Mouse (Mus musculus) erythroblast, embryonic 14.5 days (primary cell): ENCODE measurements around the gene Mios. TPM values are rescaled to one million over a fixed set of nuclear protein-coding genes. Genes with fewer than 3 reads are reported as not detected.

Experiments
- H3K27me3 ChIP-seq: 2 replicates; pipeline ENCODE4 v1.6.1; 2012; ENCODE audit warnings: inconsistent platforms; ENCODE audit not compliant: control insufficient read depth
- H3K36me3 ChIP-seq: 2 replicates; pipeline ENCODE4 v1.6.1; 2012; ENCODE audit warnings: mild to moderate bottlenecking, inconsistent platforms; ENCODE audit not compliant: control insufficient read depth
- H3K4me1 ChIP-seq: 2 replicates; pipeline ENCODE4 v1.6.1; 2012; ENCODE audit warnings: inconsistent platforms; ENCODE audit not compliant: control insufficient read depth
- H3K4me3 ChIP-seq: replicated peaks from 2 replicates; pipeline ENCODE3; 2012; ENCODE audit warnings: moderate library complexity, mild to moderate bottlenecking, inconsistent platforms
- H3K9me3 ChIP-seq: 2 replicates; pipeline ENCODE4 v1.6.1; 2012; ENCODE audit warnings: low read length, inconsistent platforms, mixed read lengths; ENCODE audit not compliant: control insufficient read depth
- GATA1 ChIP-seq: IDR thresholded peaks from 2 replicates; pipeline ENCODE4 v1.6.1; 2012; ENCODE audit warnings: low read length, inconsistent platforms, mixed read lengths
- TAL1 ChIP-seq: IDR thresholded peaks from 3 replicates; pipeline ENCODE4 v1.6.1; 2012; ENCODE audit warnings: low read length, inconsistent platforms, mixed read lengths
- polyA plus RNA-seq: library from polyadenylated mRNA; stranded (reverse); fragments of >175 nt; gene quantifications from 2 replicates; pipeline ENCODE4 v1.2.3, GENCODE M21; 2012

Gene Mios
- polyA plus RNA-seq, 1 experiment, result 0.38 TPM

DNA sequence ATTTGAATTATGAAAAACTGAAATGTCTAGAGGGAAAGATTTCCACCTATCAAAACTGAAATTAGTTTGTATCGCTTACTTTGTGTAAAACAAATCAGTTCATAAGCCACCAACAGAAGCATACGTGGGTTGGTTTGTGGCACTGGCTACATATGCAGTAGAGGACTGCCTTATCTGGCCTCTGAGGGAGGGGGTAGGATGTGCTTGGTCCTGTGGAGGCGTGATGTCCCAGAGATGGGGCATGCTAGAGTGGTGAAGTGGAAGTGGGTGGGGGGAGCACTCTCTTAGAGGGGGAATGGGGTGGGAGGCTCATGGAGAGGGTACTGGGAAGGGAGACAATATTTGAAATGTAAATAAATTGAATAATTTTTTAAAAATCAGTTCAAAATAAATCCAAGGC is 19.1 kb upstream of the Mios start:
- Histone ChIP-seq H3K4me1 (no peaks in the 10 kb centered on the region), H3K4me3 (no peak overlapping the region), H3K36me3 (no peaks in the 10 kb centered on the region), H3K9me3 (no peaks in the 10 kb centered on the region), H3K27me3 (no peaks in the 10 kb centered on the region)
- TF ChIP-seq GATA1 (no peak), TAL1 (no peak)

DNA sequence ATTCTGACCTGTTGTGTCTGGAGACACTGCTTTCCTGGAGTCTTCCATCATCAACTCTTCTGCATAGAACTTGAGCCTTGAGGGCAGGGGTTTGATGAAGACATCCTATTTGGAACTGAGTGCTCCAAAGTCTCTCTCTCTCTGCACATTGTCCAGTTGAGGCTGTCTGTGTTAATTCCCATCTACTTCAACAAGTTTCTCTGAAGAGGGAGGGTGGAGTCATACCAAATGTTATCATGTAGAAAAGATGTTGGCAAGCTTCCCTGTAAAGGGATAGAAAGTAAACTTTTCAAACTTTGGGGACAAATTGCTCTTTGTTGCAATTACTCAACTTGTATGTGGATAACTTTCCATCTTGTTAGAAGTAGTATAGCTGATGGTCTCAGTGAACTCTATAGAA is 16.5 kb upstream of the Mios start, which contains the start of gene Col28a1:
Col28a1 (minus strand) TSS at position 101 of the 400 bp plus-strand sequence.
- H3K4me1 ChIP-seq, result no peaks in the 10 kb centered on the region
- no peaks in the 10 kb centered on the region for H3K36me3 ChIP-seq
- no peak within 1 kb of the TSS for H3K4me3 ChIP-seq
- TF ChIP-seq TAL1 (no peak), GATA1 (no peak)
- H3K9me3 ChIP-seq, result peaks cover 10% of the 10 kb centered on the region
- no peaks in the 10 kb centered on the region for H3K27me3 ChIP-seq

DNA sequence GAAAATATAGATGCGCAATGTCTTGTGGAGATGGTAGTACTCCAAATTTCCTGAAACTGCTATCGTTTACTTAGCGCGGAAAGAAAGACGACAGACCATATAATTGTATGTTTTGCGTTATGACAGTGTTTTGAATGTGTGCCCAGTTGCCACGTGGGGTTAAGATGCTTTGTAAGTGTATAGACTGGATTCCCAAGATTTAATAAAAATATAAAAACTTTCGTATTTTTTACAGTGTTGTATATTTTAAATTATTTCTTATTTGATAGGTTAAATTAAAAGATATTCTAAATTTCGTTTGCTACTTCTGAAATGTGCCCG is 804 bp downstream of the Mios start:
- TF ChIP-seq GATA1 (no peak), TAL1 (no peak)
- H3K4me3 ChIP-seq, result peak overlapping the region; percentile 88
- H3K4me1 ChIP-seq, result peaks cover 17% of the 10 kb centered on the region
- H3K9me3 ChIP-seq, result no peaks in the 10 kb centered on the region
- H3K36me3 ChIP-seq, result peaks cover 29% of the 10 kb centered on the region
- H3K27me3 ChIP-seq, result no peaks in the 10 kb centered on the region

DNA sequence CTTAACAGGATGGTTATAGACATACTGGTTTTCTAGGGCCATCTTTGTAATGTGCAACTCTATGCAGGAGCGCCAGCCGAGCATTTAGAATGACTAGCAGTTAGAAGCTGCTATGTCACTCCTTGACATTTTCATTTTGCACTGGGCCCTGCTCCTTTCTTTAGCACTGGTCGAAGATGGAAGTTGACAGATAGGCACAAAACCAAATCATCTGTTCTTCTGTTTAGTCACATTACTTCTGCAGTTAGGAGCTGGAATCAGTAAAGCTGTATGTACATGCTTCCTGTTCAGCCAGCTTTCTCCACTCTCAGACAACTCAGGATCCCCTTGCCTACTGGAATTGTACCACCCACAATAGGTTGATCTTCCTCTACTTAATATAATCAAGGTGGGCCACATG is 1.6 kb downstream of the Mios start:
- TF ChIP-seq TAL1, result no peak
- TF ChIP-seq GATA1, result no peak
- Histone ChIP-seq H3K9me3 (no peaks in the 10 kb centered on the region), H3K36me3 (peaks cover 38% of the 10 kb centered on the region), H3K27me3 (no peaks in the 10 kb centered on the region), H3K4me1 (peaks cover 17% of the 10 kb centered on the region), H3K4me3 (peak overlapping the region; percentile 88)

DNA sequence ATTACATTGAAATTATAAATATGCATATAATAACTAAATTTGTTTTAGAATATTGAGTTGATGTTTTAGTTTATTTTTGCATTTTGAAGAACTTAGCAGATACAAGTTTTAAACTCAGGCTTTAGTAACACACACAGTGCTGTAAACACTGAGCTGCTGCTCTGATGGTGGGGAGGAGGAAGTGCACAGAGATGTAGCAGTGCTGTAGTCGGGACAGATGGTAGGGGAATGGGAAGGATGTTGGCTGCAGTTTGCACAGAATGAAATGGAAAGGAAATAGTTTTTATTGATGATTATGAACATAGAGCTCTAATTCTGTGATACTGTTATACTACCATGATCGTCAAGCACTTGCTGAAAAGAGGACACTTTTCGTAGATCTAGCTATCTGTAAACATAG is 18.0 kb downstream of the Mios start:
- H3K9me3 ChIP-seq, result no peaks in the 10 kb centered on the region
- no peaks in the 10 kb centered on the region for H3K4me1 ChIP-seq
- peaks cover 74% of the 10 kb centered on the region for H3K36me3 ChIP-seq
- TF ChIP-seq TAL1 (no peak), GATA1 (no peak)
- no peak overlapping the region for H3K4me3 ChIP-seq
- H3K27me3 ChIP-seq, result no peaks in the 10 kb centered on the region

DNA sequence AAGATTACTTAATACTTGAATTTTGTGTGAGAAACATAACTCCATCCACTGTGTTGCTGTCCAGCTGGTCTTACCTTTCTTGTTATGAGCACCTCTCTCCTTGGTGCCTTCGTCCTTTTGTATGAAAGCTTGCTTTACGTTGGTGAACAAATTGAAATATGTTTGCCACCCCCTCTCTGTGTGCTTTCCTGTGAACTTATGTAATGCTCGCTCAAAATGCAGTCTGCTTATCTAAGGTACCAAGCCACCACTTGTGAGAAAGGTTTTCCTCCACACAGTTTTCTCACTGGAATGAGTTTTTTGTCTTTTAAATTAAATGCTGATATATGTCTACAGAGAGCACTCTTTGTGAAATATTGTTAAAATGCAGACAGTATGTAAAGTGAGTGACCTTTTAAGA is 19.6 kb downstream of the Mios start:
- no peaks in the 10 kb centered on the region for H3K27me3 ChIP-seq
- H3K4me1 ChIP-seq, result no peaks in the 10 kb centered on the region
- H3K9me3 ChIP-seq, result no peaks in the 10 kb centered on the region
- no peak overlapping the region for H3K4me3 ChIP-seq
- peaks cover 76% of the 10 kb centered on the region for H3K36me3 ChIP-seq
- TF ChIP-seq GATA1 (no peak), TAL1 (no peak)

DNA sequence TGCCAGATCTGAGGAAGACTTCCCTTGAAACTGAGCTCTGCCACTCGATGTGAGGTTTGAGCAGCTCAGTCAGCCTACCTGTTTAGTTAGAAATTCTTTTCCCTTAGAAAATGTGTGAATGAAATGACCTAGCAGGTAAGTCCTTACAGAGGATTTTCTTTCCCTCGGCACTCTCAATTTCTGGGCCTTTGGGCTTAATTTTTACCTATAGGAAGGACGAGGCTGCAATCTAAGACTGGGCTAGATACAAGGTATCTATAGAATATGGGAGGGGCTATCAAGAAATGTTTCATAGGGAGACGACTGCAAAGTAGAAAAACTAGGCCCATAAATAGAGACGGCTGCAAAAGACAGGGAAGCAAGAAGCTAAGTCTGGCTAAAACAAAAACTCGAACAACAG is 49.3 kb downstream of the Mios start:
- Histone ChIP-seq H3K4me3 (peak overlapping the region; percentile 99), H3K27me3 (no peaks in the 10 kb centered on the region), H3K4me1 (peaks cover 17% of the 10 kb centered on the region), H3K36me3 (peaks cover 28% of the 10 kb centered on the region), H3K9me3 (no peaks in the 10 kb centered on the region)
- TF ChIP-seq TAL1 (no peak), GATA1 (no peak)

DNA sequence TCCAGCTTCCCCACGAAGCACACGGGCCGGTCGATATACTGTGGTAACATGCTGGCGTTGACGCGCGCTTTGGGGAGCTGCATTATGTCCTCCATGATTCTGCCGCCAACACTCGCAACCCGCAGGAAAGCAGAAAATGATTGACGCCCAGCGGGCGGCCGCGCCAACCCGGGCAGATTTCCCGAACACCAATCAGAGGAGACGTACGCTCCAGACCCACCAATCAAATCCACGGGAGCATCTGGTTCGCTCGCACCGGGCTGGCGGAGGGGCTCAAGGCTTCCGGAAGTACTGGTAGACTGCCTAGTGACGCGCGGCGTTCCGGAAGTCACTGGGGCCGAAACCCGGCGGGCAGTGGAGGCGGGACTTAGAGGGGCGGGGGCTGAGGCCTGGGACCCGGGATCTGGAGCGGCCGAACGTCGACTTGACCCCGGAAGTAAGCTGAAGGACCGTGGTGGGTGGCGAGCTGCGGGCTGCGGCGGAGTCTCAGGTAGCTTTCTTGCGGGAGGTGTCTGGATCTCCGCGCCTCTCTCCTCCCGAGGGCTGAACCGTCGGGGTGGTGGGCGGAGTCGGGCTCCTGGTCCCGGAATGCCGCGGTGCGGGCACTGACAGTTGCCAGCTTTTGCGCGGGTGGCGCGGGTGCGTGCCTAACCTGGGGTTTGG is 50.1 kb downstream of the Mios start, which contains the start of the genes Rpa3, Umad1 and Gm45062:
Rpa3 (minus strand) TSS at position 170 of the 663 bp plus-strand sequence.
Umad1 (plus strand) TSS at position 285 of the 663 bp plus-strand sequence.
Gm45062 (plus strand) TSS at position 447 of the 663 bp plus-strand sequence.
- Histone ChIP-seq H3K4me1 (peaks cover 17% of the 10 kb centered on the region), H3K27me3 (no peaks in the 10 kb centered on the region), H3K36me3 (peaks cover 21% of the 10 kb centered on the region), H3K4me3 (peak within 1 kb of the TSS; percentile 99), H3K9me3 (no peaks in the 10 kb centered on the region)
- no peak for TF ChIP-seq TAL1
- TF ChIP-seq GATA1, result no peak

DNA sequence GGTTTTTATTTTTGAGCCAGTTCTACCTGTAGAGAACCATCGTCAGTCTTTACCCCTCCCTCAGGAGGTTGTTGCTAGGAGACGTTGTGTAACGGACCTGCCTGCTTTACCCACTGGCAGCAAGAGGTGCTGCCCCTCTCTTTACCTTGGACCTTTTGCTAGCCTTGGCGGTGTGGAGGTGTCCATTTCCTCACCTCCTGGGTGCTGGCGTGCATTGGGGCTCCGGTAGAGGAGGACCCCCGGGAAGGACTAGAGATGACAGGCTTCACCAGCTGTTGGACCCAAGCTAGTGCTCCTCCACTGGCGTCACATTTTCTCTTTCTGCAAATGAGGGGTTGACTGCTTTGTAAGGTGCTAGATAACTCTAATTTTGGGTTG is 50.6 kb downstream of the Mios start:
- Histone ChIP-seq H3K4me1 (peaks cover 17% of the 10 kb centered on the region), H3K9me3 (no peaks in the 10 kb centered on the region), H3K27me3 (no peaks in the 10 kb centered on the region), H3K36me3 (peaks cover 16% of the 10 kb centered on the region), H3K4me3 (peak overlapping the region; percentile 99)
- no peak for TF ChIP-seq GATA1

DNA sequence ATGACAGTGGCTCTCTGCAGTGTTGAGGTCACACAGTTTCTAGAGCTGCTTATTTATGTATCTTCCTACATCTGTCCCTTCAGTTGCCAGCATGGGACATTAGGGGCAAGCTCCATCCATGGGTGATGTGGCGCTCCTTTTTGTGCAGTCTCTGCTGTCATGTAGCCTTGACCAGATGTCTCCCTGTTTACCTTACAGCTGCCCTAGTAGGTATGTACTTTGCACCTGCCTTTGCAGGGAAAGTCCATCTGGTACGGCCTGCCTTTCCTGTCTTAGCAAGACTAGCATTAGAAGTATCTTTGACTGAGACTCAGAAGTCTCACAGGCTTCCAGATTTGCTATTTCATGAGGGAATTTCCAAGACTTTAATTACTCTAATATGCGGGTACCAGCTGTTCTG is 62.0 kb downstream of the Mios start:
- Histone ChIP-seq H3K36me3 (peaks cover 17% of the 10 kb centered on the region), H3K9me3 (no peaks in the 10 kb centered on the region), H3K4me3 (no peak overlapping the region), H3K27me3 (no peaks in the 10 kb centered on the region), H3K4me1 (peaks cover 14% of the 10 kb centered on the region)
- TF ChIP-seq TAL1 (no peak), GATA1 (no peak)
